8 mouse cellular contexts compared by ENCODE assay signal in genomic region chr9:106789363-106789762, GRCm38 (mm10). TPM values are rescaled to one million over a fixed set of nuclear protein-coding genes. Genes with fewer than 3 reads are reported as not detected.
DNase-seq lines count a peak whose midpoint lies in the region; ATAC-seq and TF ChIP-seq lines count a peak whose summit lies in the region.

No protein-coding gene starts in this region.

- no peak for DNase-seq in kidney, adult 18-20 months
- peak; percentile 4 for DNase-seq in embryonic facial prominence, embryonic 11.5 days (ENCODE audit: low spot score)
- DNase-seq in midbrain, postnatal 0 days (ENCODE audit: low spot score) = no peak
- DNase-seq in left cerebral cortex, postnatal 14 days (ENCODE audit: low spot score in 2 of 2) = no peak
- DNase-seq in thymus, postnatal 0 days (ENCODE audit: low spot score) = no peak
- DNase-seq in layer of hippocampus, postnatal 10 days (ENCODE audit: low spot score in 2 of 2) = no peak

- no peak; the same call in 1 of the 2 replicates for ATAC-seq in kidney, embryonic 15.5 days (replicated peaks; ENCODE audit: low FRiP score)
- ATAC-seq in embryonic facial prominence, embryonic 11.5 days (replicated peaks; ENCODE audit: insufficient number of reproducible peaks, low FRiP score, low TSS enrichment, low read depth) = no peak
- ATAC-seq in intestine, embryonic 15.5 days = peak; percentile 5; the same call in 1 of the 2 replicates
- 0 out of 2 replicates have a peak, but pooled peaks have one; percentile 31 for ATAC-seq in midbrain, postnatal 0 days (ENCODE audit: low FRiP score)

- H3K4me1 ChIP-seq in kidney, embryonic 15.5 days = peaks cover 17% of the 10 kb centered on the region
- H3K4me1 ChIP-seq in embryonic facial prominence, embryonic 11.5 days (ENCODE audit: control insufficient read depth, insufficient read depth, low read length) = no peaks in the 10 kb centered on the region
- peaks cover 7% of the 10 kb centered on the region for H3K4me1 ChIP-seq in intestine, embryonic 15.5 days (replicated peaks)
- no peaks in the 10 kb centered on the region; the same call in 1 of the 2 replicates for H3K4me1 ChIP-seq in midbrain, postnatal 0 days (ENCODE audit: insufficient read depth, low read length)

- intact Hi-C loops in left cerebral cortex, postnatal 14 days (cut with DNase I) = no loop called here

- H3K4me3 ChIP-seq in kidney, embryonic 15.5 days (replicated peaks) = peak overlapping the region; percentile 89
- H3K4me3 ChIP-seq in embryonic facial prominence, embryonic 11.5 days (ENCODE audit: low read depth, low read length) = peak overlapping the region; percentile 98
- peak overlapping the region; percentile 96 for H3K4me3 ChIP-seq in intestine, embryonic 15.5 days (replicated peaks)
- peak overlapping the region; percentile 89 for H3K4me3 ChIP-seq in midbrain, postnatal 0 days (ENCODE audit: low read depth, low read length)

- H3K27me3 ChIP-seq in kidney, embryonic 15.5 days = no peaks in the 10 kb centered on the region; the same call in 1 of the 2 replicates
- no peaks in the 10 kb centered on the region for H3K27me3 ChIP-seq in embryonic facial prominence, embryonic 11.5 days (ENCODE audit: control insufficient read depth, insufficient read depth, low read length)
- no peaks in the 10 kb centered on the region for H3K27me3 ChIP-seq in intestine, embryonic 15.5 days (replicated peaks)
- H3K27me3 ChIP-seq in midbrain, postnatal 0 days (ENCODE audit: insufficient read depth, low read length) = no peaks in the 10 kb centered on the region

- peak overlapping the region; percentile 99 for H3K9ac ChIP-seq in kidney, embryonic 15.5 days
- peak overlapping the region; percentile 99 for H3K9ac ChIP-seq in embryonic facial prominence, embryonic 11.5 days (replicated peaks; ENCODE audit: low read length)
- peak overlapping the region; percentile 100 for H3K9ac ChIP-seq in intestine, embryonic 15.5 days
- H3K9ac ChIP-seq in midbrain, postnatal 0 days (replicated peaks; ENCODE audit: low read length, poor library complexity, severe bottlenecking) = peak overlapping the region; percentile 89; the same call in 1 of the 2 replicates

- H3K27ac ChIP-seq in kidney, embryonic 15.5 days = peak overlapping the region; percentile 93
- H3K27ac ChIP-seq in embryonic facial prominence, embryonic 11.5 days (replicated peaks; ENCODE audit: low read depth, low read length) = no peak overlapping the region
- H3K27ac ChIP-seq in intestine, embryonic 15.5 days = no peak overlapping the region
- H3K27ac ChIP-seq in midbrain, postnatal 0 days (ENCODE audit: low read depth, low read length) = peak overlapping the region; percentile 84; the same call in 1 of the 2 replicates

- WGBS in kidney, embryonic 15.5 days = 14% methylated on average over 10 of the region's 10 CpGs
- WGBS in embryonic facial prominence, embryonic 11.5 days = 19% methylated on average over 10 of the region's 10 CpGs
- 12% methylated on average over 10 of the region's 10 CpGs for WGBS in intestine, embryonic 15.5 days
- 11% methylated on average over 10 of the region's 10 CpGs for WGBS in midbrain, postnatal 0 days

- no peaks in the 10 kb centered on the region for H3K9me3 ChIP-seq in kidney, embryonic 15.5 days (replicated peaks)
- no peaks in the 10 kb centered on the region for H3K9me3 ChIP-seq in embryonic facial prominence, embryonic 11.5 days (replicated peaks; ENCODE audit: control insufficient read depth, low read length)
- no peaks in the 10 kb centered on the region for H3K9me3 ChIP-seq in intestine, embryonic 15.5 days
- H3K9me3 ChIP-seq in midbrain, postnatal 0 days (ENCODE audit: low read length) = no peaks in the 10 kb centered on the region

- no peak for TF ChIP-seq CTCF in midbrain, postnatal 0 days (IDR thresholded peaks at IDR 0.05)

- H3K36me3 ChIP-seq in kidney, embryonic 15.5 days = no peaks in the 10 kb centered on the region
- H3K36me3 ChIP-seq in embryonic facial prominence, embryonic 11.5 days (replicated peaks; ENCODE audit: control insufficient read depth, insufficient read depth, low read depth, low read length) = no peaks in the 10 kb centered on the region
- no peaks in the 10 kb centered on the region for H3K36me3 ChIP-seq in intestine, embryonic 15.5 days
- H3K36me3 ChIP-seq in midbrain, postnatal 0 days (ENCODE audit: insufficient read depth, low read length) = no peaks in the 10 kb centered on the region

- peak overlapping the region; percentile 71 for H3K4me2 ChIP-seq in kidney, embryonic 15.5 days
- H3K4me2 ChIP-seq in embryonic facial prominence, embryonic 11.5 days (ENCODE audit: low read depth, low read length) = peak overlapping the region; percentile 44
- peak overlapping the region; percentile 65 for H3K4me2 ChIP-seq in intestine, embryonic 15.5 days (replicated peaks)
- peak overlapping the region; percentile 88 for H3K4me2 ChIP-seq in midbrain, postnatal 0 days (ENCODE audit: low read depth, low read length, poor library complexity, severe bottlenecking)

RNA-seq across cellular contexts. Expression of gene Rad54l2, which starts 0.4 kb away (rescaled TPM):
- 7.7 and 8.8 TPM in 2 replicates for polyA plus RNA-seq in kidney, embryonic 15.5 days (2015; fragmentation: Nextera tagmentation; extraction: Ambion mirVana)
- 5.2 and 5.8 TPM in 2 replicates for polyA plus RNA-seq in embryonic facial prominence, embryonic 11.5 days (2014; fragmentation: Nextera tagmentation; extraction: Ambion mirVana)
- 4.7 and 5.0 TPM in 2 replicates for polyA plus RNA-seq in intestine, embryonic 15.5 days (2015; fragmentation: Nextera tagmentation; extraction: Ambion mirVana)
- 24.9 and 25.5 TPM in 2 replicates for total RNA-seq in midbrain, postnatal 0 days (2014; rRNA removed)
- 3.0 and 4.6 TPM in 2 replicates for polyA plus RNA-seq in midbrain, postnatal 0 days (2015; fragmentation: Nextera tagmentation; extraction: Ambion mirVana)
- 10 to 100 TPM; 18.4 to 18.9 TPM for total RNA-seq in left cerebral cortex, postnatal 14 days (2021)
- 3.3 and 5.7 TPM in 2 replicates for polyA plus RNA-seq in thymus, postnatal 0 days (2015; fragmentation: Nextera tagmentation; extraction: Ambion mirVana)
- total RNA-seq in layer of hippocampus, postnatal 10 days (2021) = 10 to 100 TPM; 20.8 to 21.3 TPM

RNA-seq across cellular contexts. Expression of gene Dcaf1, which starts 32.3 kb away (rescaled TPM):
- polyA plus RNA-seq in kidney, embryonic 15.5 days (2015; fragmentation: Nextera tagmentation; extraction: Ambion mirVana) = 26.8 and 27.6 TPM in 2 replicates
- polyA plus RNA-seq in embryonic facial prominence, embryonic 11.5 days (2014; fragmentation: Nextera tagmentation; extraction: Ambion mirVana) = 25.9 and 27.9 TPM in 2 replicates
- polyA plus RNA-seq in intestine, embryonic 15.5 days (2015; fragmentation: Nextera tagmentation; extraction: Ambion mirVana) = 19.6 and 20.4 TPM in 2 replicates
- 23.4 and 27.2 TPM in 2 replicates for total RNA-seq in midbrain, postnatal 0 days (2014; rRNA removed)
- 7.4 and 7.6 TPM in 2 replicates for polyA plus RNA-seq in midbrain, postnatal 0 days (2015; fragmentation: Nextera tagmentation; extraction: Ambion mirVana)
- total RNA-seq in left cerebral cortex, postnatal 14 days (2021) = 10 to 100 TPM; 24.4 to 24.9 TPM
- 8.6 and 11.6 TPM in 2 replicates for polyA plus RNA-seq in thymus, postnatal 0 days (2015; fragmentation: Nextera tagmentation; extraction: Ambion mirVana)
- total RNA-seq in layer of hippocampus, postnatal 10 days (2021) = 10 to 100 TPM; 24.4 to 28.8 TPM

Comparison
In these comparisons a context has a peak if more than half of its experiments do, and no peak if none do; other contexts are left out.
1. ATAC-seq: peak in intestine, embryonic 15.5 days (single experiment) and midbrain, postnatal 0 days (single experiment); none in kidney, embryonic 15.5 days (single experiment) and embryonic facial prominence, embryonic 11.5 days (single experiment).
2. H3K27ac ChIP-seq: peak in kidney, embryonic 15.5 days (single experiment) and midbrain, postnatal 0 days (single experiment); none in embryonic facial prominence, embryonic 11.5 days (single experiment) and intestine, embryonic 15.5 days (single experiment).
3. Peak in every context shown above with its lines, with median percentiles within 50 percentile points of each other: H3K4me2 ChIP-seq, H3K4me3 ChIP-seq and H3K9ac ChIP-seq.